Mouse (Mus musculus): ENCODE measurements around the gene 4930404H24Rik. TPM values are rescaled to one million over a fixed set of nuclear protein-coding genes. Genes with fewer than 3 reads are reported as not detected.
A peak's percentile ranks its signal among the peaks of the same experiment; 100 is the strongest.

Gene 4930404H24Rik
- polyA plus RNA-seq, 1 experiment from 2014 or later = not detected

GRCm38 (mm10) chr2:153520057-153520456, 27.5 kb downstream of the 4930404H24Rik start:
- ATAC-seq (replicated peaks; ENCODE audit: low FRiP score) (no peak), DNase-seq (ENCODE audit: low spot score) (no peak)
- Histone ChIP-seq H3K4me1 (replicated peaks; ENCODE audit: control insufficient read depth, insufficient read depth, low read length) (peaks cover 4% of the 10 kb centered on the region; the same call in 1 of the 2 replicates), H3K4me2 (ENCODE audit: low read depth, low read length, severe bottlenecking) (no peak overlapping the region), H3K27ac (ENCODE audit: low read depth, low read length) (no peak overlapping the region), H3K9ac (ENCODE audit: low read length) (no peak overlapping the region), H3K4me3 (ENCODE audit: low read depth, low read length) (no peak overlapping the region), H3K36me3 (ENCODE audit: control insufficient read depth, insufficient read depth, low read length) (no peaks in the 10 kb centered on the region), H3K27me3 (ENCODE audit: control insufficient read depth, insufficient read depth, low read length) (no peaks in the 10 kb centered on the region; the same call in 1 of the 2 replicates), H3K9me3 (ENCODE audit: control insufficient read depth, low read length) (no peaks in the 10 kb centered on the region)
- 73% methylated on average over 9 of the region's 9 CpGs for WGBS

DNA sequence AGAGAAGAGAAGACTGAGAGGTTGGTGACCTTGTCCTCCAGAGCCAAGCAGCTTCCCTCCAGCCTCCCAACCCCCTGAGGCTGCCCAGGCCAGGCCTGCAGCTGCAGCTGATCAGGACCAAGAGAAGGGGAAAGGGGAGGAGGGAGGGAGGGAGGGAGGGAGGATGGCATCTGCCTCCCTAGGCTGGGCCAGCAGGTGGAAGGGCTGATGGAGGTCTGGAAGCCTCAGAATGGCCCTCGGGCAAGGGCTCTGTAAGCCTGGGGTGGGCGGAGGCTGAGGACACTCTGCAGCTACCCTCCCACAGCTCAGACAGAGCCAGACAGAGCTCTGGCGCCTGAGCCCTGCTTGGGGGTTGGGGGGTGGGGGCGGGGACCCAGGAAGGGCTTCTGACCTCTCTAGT, 29.7 kb downstream of the 4930404H24Rik start:
- ATAC-seq (replicated peaks; ENCODE audit: low FRiP score) (peak; percentile 69), DNase-seq (ENCODE audit: low spot score) (peak; percentile 69)
- Histone ChIP-seq H3K9me3 (ENCODE audit: control insufficient read depth, low read length) (no peaks in the 10 kb centered on the region), H3K27me3 (ENCODE audit: control insufficient read depth, insufficient read depth, low read length) (no peaks in the 10 kb centered on the region), H3K9ac (ENCODE audit: low read length) (no peak overlapping the region; the same call in 1 of the 2 replicates), H3K27ac (ENCODE audit: low read depth, low read length) (no peak overlapping the region), H3K4me3 (ENCODE audit: low read depth, low read length) (no peak overlapping the region), H3K4me2 (ENCODE audit: low read depth, low read length, severe bottlenecking) (no peak overlapping the region), H3K4me1 (replicated peaks; ENCODE audit: control insufficient read depth, insufficient read depth, low read length) (peaks cover 10% of the 10 kb centered on the region), H3K36me3 (ENCODE audit: control insufficient read depth, insufficient read depth, low read length) (no peaks in the 10 kb centered on the region)
- 27% methylated on average over 4 of the region's 4 CpGs for WGBS

DNA sequence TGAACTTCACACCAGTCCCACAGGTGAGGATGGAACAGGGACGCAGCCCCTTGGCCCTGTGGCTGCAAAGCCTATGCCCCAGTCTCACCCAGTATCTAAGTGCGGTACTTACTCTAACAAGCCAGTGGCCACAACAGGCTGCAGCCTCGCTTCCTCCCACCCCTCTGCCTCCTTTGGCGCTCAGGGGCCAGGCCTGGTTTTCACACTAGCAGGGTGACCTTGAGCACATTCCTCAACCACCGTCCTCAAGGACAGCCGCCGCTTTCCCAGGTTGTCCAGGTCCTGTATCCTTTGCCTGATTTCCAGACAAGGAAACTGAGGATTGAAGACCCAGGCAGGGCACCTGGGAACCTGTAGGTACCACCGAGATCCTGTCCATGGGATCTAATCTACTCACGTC, 30.6 kb downstream of the 4930404H24Rik start:
- Histone ChIP-seq H3K9ac (ENCODE audit: low read length) (no peak overlapping the region), H3K4me1 (replicated peaks; ENCODE audit: control insufficient read depth, insufficient read depth, low read length) (peaks cover 10% of the 10 kb centered on the region), H3K4me3 (ENCODE audit: low read depth, low read length) (no peak overlapping the region), H3K27me3 (ENCODE audit: control insufficient read depth, insufficient read depth, low read length) (no peaks in the 10 kb centered on the region; the same call in 1 of the 2 replicates), H3K4me2 (ENCODE audit: low read depth, low read length, severe bottlenecking) (no peak overlapping the region), H3K9me3 (ENCODE audit: control insufficient read depth, low read length) (no peaks in the 10 kb centered on the region), H3K36me3 (ENCODE audit: control insufficient read depth, insufficient read depth, low read length) (no peaks in the 10 kb centered on the region), H3K27ac (ENCODE audit: low read depth, low read length) (no peak overlapping the region)
- DNase-seq (ENCODE audit: low spot score) = no peak
- ATAC-seq (replicated peaks; ENCODE audit: low FRiP score) = no peak
- WGBS = 68% methylated on average over 9 of the region's 9 CpGs

DNA sequence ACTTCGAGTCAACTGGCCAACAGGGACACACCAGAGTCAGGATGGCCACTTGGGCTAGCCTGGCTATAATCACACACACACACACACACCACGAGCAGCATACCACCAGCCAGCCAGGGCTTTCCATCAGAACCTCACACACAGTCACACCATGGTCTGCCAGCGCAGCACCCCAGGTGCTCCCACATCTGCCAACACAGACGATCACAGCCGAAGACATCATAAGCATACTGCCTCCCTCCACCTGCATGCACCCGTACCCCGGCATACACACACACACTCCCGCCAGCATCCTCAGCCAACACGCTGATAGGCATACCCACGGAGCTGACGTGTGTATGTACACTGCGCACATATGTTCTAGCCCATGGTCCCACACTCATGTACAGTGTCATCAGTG, 31.1 kb downstream of the 4930404H24Rik start:
- peaks cover 13% of the 10 kb centered on the region for H3K4me1 ChIP-seq (replicated peaks; ENCODE audit: control insufficient read depth, insufficient read depth, low read length)
- WGBS = 87% methylated on average over 12 of the region's 12 CpGs

DNA sequence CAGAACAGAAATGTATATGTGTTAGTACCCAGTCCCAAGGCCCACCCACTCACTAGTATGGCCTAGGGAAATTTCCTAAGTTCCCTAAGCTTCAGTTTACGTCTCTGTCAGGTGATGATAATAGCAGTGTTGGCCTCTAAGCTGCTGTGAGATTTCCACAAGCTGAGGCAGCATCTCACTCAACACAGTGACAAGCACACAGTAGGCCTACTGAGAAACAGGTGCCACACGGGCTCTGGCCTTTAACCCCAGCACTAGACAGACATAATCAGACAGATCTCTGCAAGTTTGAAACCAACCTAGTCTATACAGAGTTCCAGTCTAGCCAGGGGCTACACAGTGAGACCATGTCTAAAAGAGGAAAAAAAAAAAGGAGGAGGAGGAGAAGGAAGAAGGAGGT, 32.1 kb downstream of the 4930404H24Rik start:
- H3K27me3 ChIP-seq (ENCODE audit: control insufficient read depth, insufficient read depth, low read length) = no peaks in the 10 kb centered on the region; the same call in 1 of the 2 replicates
- H3K4me3 ChIP-seq (ENCODE audit: low read depth, low read length) = no peak overlapping the region
- H3K27ac ChIP-seq (ENCODE audit: low read depth, low read length) = no peak overlapping the region
- H3K9me3 ChIP-seq (ENCODE audit: control insufficient read depth, low read length) = no peaks in the 10 kb centered on the region
- no peak overlapping the region for H3K9ac ChIP-seq (ENCODE audit: low read length)
- H3K36me3 ChIP-seq (ENCODE audit: control insufficient read depth, insufficient read depth, low read length) = no peaks in the 10 kb centered on the region
- H3K4me1 ChIP-seq (replicated peaks; ENCODE audit: control insufficient read depth, insufficient read depth, low read length) = peaks cover 13% of the 10 kb centered on the region
- no peak for ATAC-seq (replicated peaks; ENCODE audit: low FRiP score)
- no peak for DNase-seq (ENCODE audit: low spot score)
- H3K4me2 ChIP-seq (ENCODE audit: low read depth, low read length, severe bottlenecking) = no peak overlapping the region
- WGBS = 72% methylated on average over 2 of the region's 2 CpGs

More for the DNA sequence above, 31.1 kb downstream of the 4930404H24Rik start:
- Histone ChIP-seq H3K4me3 (ENCODE audit: low read depth, low read length) (no peak overlapping the region), H3K9ac (ENCODE audit: low read length) (no peak overlapping the region), H3K9me3 (ENCODE audit: control insufficient read depth, low read length) (no peaks in the 10 kb centered on the region), H3K36me3 (ENCODE audit: control insufficient read depth, insufficient read depth, low read length) (no peaks in the 10 kb centered on the region), H3K27ac (ENCODE audit: low read depth, low read length) (no peak overlapping the region), H3K27me3 (ENCODE audit: control insufficient read depth, insufficient read depth, low read length) (no peaks in the 10 kb centered on the region; the same call in 1 of the 2 replicates), H3K4me2 (ENCODE audit: low read depth, low read length, severe bottlenecking) (no peak overlapping the region)
- ATAC-seq (replicated peaks; ENCODE audit: low FRiP score) = no peak
- DNase-seq (ENCODE audit: low spot score) = no peak

DNA sequence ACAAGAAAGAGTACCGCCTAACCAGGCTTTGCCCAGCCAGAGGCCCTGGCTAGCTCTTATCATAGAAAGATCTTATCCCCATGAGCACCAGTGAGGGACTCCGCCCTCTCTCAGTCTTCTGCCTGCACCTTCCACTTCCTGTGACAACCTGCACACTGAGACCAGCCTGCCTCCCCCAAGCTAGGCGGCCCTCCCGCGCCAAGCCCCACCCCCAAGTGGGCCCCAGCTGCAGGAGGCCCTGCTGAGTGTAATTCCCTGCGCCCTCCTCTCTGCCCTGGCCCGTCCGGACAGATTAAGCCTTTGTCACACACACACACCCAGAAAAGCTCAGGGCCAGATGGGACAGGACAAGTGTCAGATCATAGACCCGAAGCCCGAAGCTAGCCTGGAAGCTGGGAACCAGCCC, 33.3 kb downstream of the 4930404H24Rik start:
- H3K4me1 ChIP-seq (replicated peaks; ENCODE audit: control insufficient read depth, insufficient read depth, low read length) = peaks cover 17% of the 10 kb centered on the region
- H3K4me3 ChIP-seq (ENCODE audit: low read depth, low read length) = no peak overlapping the region
- H3K9me3 ChIP-seq (ENCODE audit: control insufficient read depth, low read length) = no peaks in the 10 kb centered on the region
- no peak overlapping the region for H3K4me2 ChIP-seq (ENCODE audit: low read depth, low read length, severe bottlenecking)
- WGBS = 7% methylated on average over 10 of the region's 10 CpGs
- peaks cover 6% of the 10 kb centered on the region for H3K27me3 ChIP-seq (ENCODE audit: control insufficient read depth, insufficient read depth, low read length)
- H3K9ac ChIP-seq (ENCODE audit: low read length) = no peak overlapping the region
- ATAC-seq (replicated peaks; ENCODE audit: low FRiP score) (no peak), DNase-seq (ENCODE audit: low spot score) (peak; percentile 66)
- no peak overlapping the region for H3K27ac ChIP-seq (ENCODE audit: low read depth, low read length)
- H3K36me3 ChIP-seq (ENCODE audit: control insufficient read depth, insufficient read depth, low read length) = no peaks in the 10 kb centered on the region

DNA sequence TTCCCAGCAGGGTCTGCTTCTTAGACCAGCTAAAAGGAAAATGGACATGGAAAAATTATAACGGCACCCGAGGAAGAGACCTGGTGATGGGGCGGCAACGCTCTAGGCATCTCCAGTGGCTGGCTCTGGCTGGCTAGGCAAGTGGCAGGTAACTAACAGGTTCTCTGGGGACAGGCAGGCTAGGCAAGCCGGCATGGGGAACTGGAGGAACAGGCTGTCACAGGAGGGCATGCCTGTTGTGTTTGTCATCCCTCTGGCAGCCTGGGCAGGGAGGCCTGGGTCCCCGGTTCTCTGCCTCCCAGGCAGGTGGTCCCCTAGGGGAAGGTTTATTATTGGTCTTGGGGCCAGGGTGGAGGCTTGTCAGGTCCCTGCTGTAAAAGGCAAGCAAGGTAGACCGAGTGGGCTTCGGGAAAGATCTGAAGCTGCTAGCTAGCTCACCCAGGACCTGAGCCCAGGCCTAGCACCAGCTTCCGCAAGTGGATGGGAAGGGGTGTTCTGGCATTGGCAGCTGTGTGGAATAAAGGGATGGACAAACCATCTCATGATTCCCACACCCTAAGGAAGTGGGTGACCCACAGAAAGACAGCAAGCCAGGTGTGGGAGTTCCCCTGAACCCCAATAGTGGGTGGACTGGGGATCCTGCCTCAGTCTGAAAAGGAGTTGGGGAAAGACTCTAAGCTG, 34.4 kb downstream of the 4930404H24Rik start:
- Histone ChIP-seq H3K27ac (ENCODE audit: low read depth, low read length) (peak overlapping the region; percentile 60; the same call in 1 of the 2 replicates), H3K27me3 (ENCODE audit: control insufficient read depth, insufficient read depth, low read length) (peaks cover 10% of the 10 kb centered on the region), H3K4me2 (ENCODE audit: low read depth, low read length, severe bottlenecking) (peak overlapping the region; percentile 100; the same call in 1 of the 2 replicates), H3K4me3 (ENCODE audit: low read depth, low read length) (peak overlapping the region; percentile 74; the same call in 1 of the 2 replicates), H3K4me1 (replicated peaks; ENCODE audit: control insufficient read depth, insufficient read depth, low read length) (peaks cover 17% of the 10 kb centered on the region), H3K36me3 (ENCODE audit: control insufficient read depth, insufficient read depth, low read length) (no peaks in the 10 kb centered on the region), H3K9ac (ENCODE audit: low read length) (no peak overlapping the region), H3K9me3 (ENCODE audit: control insufficient read depth, low read length) (no peaks in the 10 kb centered on the region)
- ATAC-seq (replicated peaks; ENCODE audit: low FRiP score) (no peak), DNase-seq (ENCODE audit: low spot score) (no peak)
- 58% methylated on average over 9 of the region's 9 CpGs for WGBS

- Histone ChIP-seq H3K9me3 (ENCODE audit: control insufficient read depth, low read length) (no peaks in the 10 kb centered on the region), H3K27me3 (ENCODE audit: control insufficient read depth, insufficient read depth, low read length) (peaks cover 10% of the 10 kb centered on the region), H3K4me1 (replicated peaks; ENCODE audit: control insufficient read depth, insufficient read depth, low read length) (peaks cover 14% of the 10 kb centered on the region), H3K36me3 (ENCODE audit: control insufficient read depth, insufficient read depth, low read length) (no peaks in the 10 kb centered on the region), H3K4me3 (ENCODE audit: low read depth, low read length) (peak overlapping the region; percentile 74), H3K4me2 (ENCODE audit: low read depth, low read length, severe bottlenecking) (peak overlapping the region; percentile 100), H3K27ac (ENCODE audit: low read depth, low read length) (peak overlapping the region; percentile 60), H3K9ac (ENCODE audit: low read length) (peak overlapping the region; percentile 75)
- WGBS = under 1% methylated on average over 67 of the region's 85 CpGs
- peak; percentile 85 for DNase-seq (ENCODE audit: low spot score)
- ATAC-seq (replicated peaks; ENCODE audit: low FRiP score) = peak; percentile 62
These were observed 35.3 kb downstream of the 4930404H24Rik start for GRCm38 (mm10) chr2:153527580-153528531.
